Mouse (Mus musculus) kidney, postnatal 0 days (tissue): ENCODE measurements around the gene Ubash3b. TPM values are rescaled to one million over a fixed set of nuclear protein-coding genes. Genes with fewer than 3 reads are reported as not detected.

Experiments used
- ATAC-seq: fragments of 200-750 bp; cut with Nextera tagmentation; replicated peaks from 2 replicates; pipeline ENCODE4 v1.8.0; 2017; ENCODE audit warnings: low read depth, moderate number of reproducible peaks, moderate TSS enrichment, moderate library complexity; ENCODE audit not compliant: low FRiP score
- DNase-seq: peaks from one replicate; pipeline ENCODE4 v3.0.0-alpha.2; 2016; ENCODE audit warnings: low spot score
- H3K27ac ChIP-seq: fragments of 300-500 bp; sonication (generic); 2 replicates; pipeline ENCODE4 v1.5.1; 2014; ENCODE audit warnings: mild to moderate bottlenecking
- H3K27me3 ChIP-seq: fragments of 300-500 bp; sonication (generic); 2 replicates; pipeline ENCODE4 v1.6.1; 2014; ENCODE audit warnings: low read length, mixed read lengths; ENCODE audit not compliant: insufficient read depth
- H3K36me3 ChIP-seq: fragments of 300-500 bp; sonication (generic); 2 replicates; pipeline ENCODE4 v1.6.1; 2014; ENCODE audit warnings: low read length, mixed read lengths; ENCODE audit not compliant: insufficient read depth
- H3K4me1 ChIP-seq: fragments of 300-500 bp; sonication (generic); replicated peaks from 2 replicates; pipeline ENCODE4 v1.6.1; 2014; ENCODE audit warnings: antibody characterized with exemption, low read length, mixed read lengths; ENCODE audit not compliant: insufficient read depth
- H3K4me2 ChIP-seq: fragments of 300-500 bp; sonication (generic); 2 replicates; pipeline ENCODE4 v1.6.1; 2014; ENCODE audit warnings: mild to moderate bottlenecking, low read length, moderate library complexity, mixed read lengths
- H3K4me3 ChIP-seq: fragments of 300-500 bp; sonication (generic); replicated peaks from 2 replicates; pipeline ENCODE4 v1.5.1; 2014; ENCODE audit warnings: low read depth, low read length
- H3K9ac ChIP-seq: fragments of 300-500 bp; sonication (generic); 2 replicates; pipeline ENCODE4 v1.6.1; 2014; ENCODE audit warnings: low read depth, low read length
- H3K9me3 ChIP-seq: fragments of 300-500 bp; sonication (generic); replicated peaks from 2 replicates; pipeline ENCODE4 v1.6.1; 2016; ENCODE audit warnings: low read length, inconsistent platforms, mixed read lengths
- CTCF ChIP-seq: IDR thresholded peaks from 2 replicates; pipeline ENCODE4 v1.5.1; 2016; ENCODE audit warnings: antibody characterized with exemption, low read depth, mild to moderate bottlenecking, moderate library complexity
- WGBS: fragments of 180-500 bp; shearing (Covaris S2); extraction: QIAGEN DNeasy Blood & Tissue Kit; methylation state at CpG from one replicate; pipeline ENCODE4 v1.1.7; 2014; 5-methylcytosine and 5-hydroxymethylcytosine counted together
- polyA plus RNA-seq: library from polyadenylated mRNA; unstranded; fragments of >200 nt; fragmentation: Nextera tagmentation; extraction: Ambion mirVana; gene quantifications from 2 replicates; pipeline ENCODE4 v1.2.1, GENCODE M21; 2015

The Ubash3b gene
- polyA plus RNA-seq, 1 experiment from 2014 or later = 7.5 TPM

DNA sequence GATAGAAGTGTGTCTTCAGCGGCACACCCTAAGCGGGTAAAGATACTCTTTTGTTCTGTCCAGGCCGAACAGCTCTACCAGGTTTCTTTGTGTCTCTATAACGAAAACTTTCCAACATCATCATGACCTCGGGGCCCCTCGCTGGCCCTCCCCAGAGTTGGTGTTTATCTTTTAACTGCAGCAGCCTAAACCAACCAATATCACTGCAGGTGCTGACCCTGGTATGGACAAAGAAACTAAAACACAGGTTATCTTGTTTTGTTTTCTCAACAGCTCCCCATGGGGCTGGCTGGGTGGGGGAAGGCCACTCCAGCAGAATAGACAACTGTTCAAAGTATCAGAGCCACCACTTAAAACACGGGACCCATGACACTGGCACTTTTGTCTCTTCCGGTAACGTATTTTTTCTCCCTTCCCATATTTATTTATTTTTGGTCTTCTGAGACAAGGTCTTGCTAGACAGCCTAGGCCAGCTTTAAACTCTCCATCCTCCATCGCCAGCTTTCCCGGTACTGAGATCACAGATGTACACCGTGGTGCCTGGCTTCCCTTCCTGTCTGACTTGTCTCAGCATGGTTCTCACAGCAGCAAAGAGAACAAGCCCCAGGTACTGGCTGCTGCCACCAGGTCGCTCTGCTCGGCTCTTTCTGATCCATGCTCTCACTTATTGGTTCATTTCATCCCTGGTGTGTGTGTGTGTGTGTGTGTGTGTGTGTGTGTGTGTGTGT lies 81.9 kb downstream of the Ubash3b start:
- Histone ChIP-seq H3K36me3 (no peaks in the 10 kb centered on the region), H3K27ac (no peak overlapping the region)

DNA sequence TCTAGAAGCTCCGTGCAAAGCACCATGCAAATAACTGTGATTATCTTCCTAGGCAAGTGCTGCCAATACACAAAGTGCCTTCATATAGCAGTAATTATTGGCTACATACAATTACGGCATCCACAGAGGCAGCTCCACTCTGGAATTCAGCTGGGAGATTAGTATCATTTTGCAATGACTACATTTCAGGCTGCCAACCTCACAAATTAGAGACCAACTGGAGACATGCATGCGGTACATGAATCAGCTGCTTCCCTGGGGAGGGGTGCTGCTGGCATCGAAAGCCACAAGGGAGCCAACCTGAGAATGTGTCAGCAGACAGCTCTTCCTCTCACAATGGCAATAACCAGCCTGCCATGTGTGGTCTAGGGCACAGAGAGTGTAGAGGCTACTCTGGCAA lies 83.3 kb downstream of the Ubash3b start:
- Histone ChIP-seq H3K9ac (no peak overlapping the region), H3K27me3 (no peaks in the 10 kb centered on the region), H3K9me3 (no peaks in the 10 kb centered on the region), H3K36me3 (no peaks in the 10 kb centered on the region), H3K4me2 (no peak overlapping the region), H3K4me1 (peaks cover 11% of the 10 kb centered on the region; the same call in 1 of the 2 replicates), H3K4me3 (no peak overlapping the region), H3K27ac (no peak overlapping the region)
- WGBS = 83% methylated on average over 4 of the region's 4 CpGs
- DNase-seq = no peak
- TF ChIP-seq CTCF = no peak
- no peak for ATAC-seq

More for the DNA sequence above, 81.9 kb downstream of the Ubash3b start:
- Histone ChIP-seq H3K9me3 (no peaks in the 10 kb centered on the region), H3K4me3 (no peak overlapping the region), H3K27me3 (no peaks in the 10 kb centered on the region), H3K9ac (no peak overlapping the region), H3K4me2 (no peak overlapping the region), H3K4me1 (peaks cover 19% of the 10 kb centered on the region)
- WGBS = 69% methylated on average over 14 of the region's 14 CpGs
- DNase-seq (no peak), ATAC-seq (no peak)
- no peak for TF ChIP-seq CTCF

DNA sequence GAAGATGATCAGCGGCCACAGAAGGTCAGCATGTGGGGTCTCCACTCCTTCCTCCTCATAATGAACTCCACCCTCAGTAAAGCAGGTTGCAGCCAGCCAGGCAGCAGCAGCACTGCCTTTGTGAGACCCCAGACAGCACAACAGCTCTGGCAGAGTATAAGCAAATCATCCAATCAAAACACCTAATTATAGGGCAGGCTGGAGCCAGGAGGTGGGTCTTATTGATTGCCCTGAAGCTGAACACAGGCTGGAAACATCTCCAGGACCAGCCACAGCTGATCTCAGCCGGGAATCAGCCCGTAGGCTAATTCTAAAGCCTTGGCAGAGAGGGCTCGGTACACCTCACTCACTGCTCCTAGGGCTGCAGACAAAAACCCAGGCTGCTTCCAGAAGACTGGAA lies 85.3 kb downstream of the Ubash3b start:
- Histone ChIP-seq H3K9me3 (no peaks in the 10 kb centered on the region), H3K27me3 (no peaks in the 10 kb centered on the region), H3K9ac (no peak overlapping the region), H3K4me1 (peaks cover 9% of the 10 kb centered on the region; the same call in 1 of the 2 replicates), H3K4me2 (no peak overlapping the region), H3K4me3 (no peak overlapping the region), H3K36me3 (no peaks in the 10 kb centered on the region), H3K27ac (no peak overlapping the region)
- TF ChIP-seq CTCF = no peak
- 54% methylated on average over 4 of the region's 4 CpGs for WGBS
- DNase-seq = no peak
- no peak for ATAC-seq

GRCm38 (mm10) chr9:41075528-41075927 lies 86.0 kb downstream of the Ubash3b start:
- H3K36me3 ChIP-seq = no peaks in the 10 kb centered on the region
- no peaks in the 10 kb centered on the region for H3K9me3 ChIP-seq
- H3K4me1 ChIP-seq = peaks cover 4% of the 10 kb centered on the region; the same call in 1 of the 2 replicates
- no peak overlapping the region for H3K4me3 ChIP-seq
- H3K9ac ChIP-seq = no peak overlapping the region
- TF ChIP-seq CTCF = no peak
- ATAC-seq (no peak), DNase-seq (no peak)
- no peak overlapping the region for H3K27ac ChIP-seq
- no peaks in the 10 kb centered on the region for H3K27me3 ChIP-seq
- no peak overlapping the region for H3K4me2 ChIP-seq
- 92% methylated on average over 5 of the region's 5 CpGs for WGBS

GRCm38 (mm10) chr9:41073196-41074009 lies 88.1 kb downstream of the Ubash3b start:
- WGBS = 80% methylated on average over 19 of the region's 19 CpGs
- no peak for TF ChIP-seq CTCF
- no peak for ATAC-seq
- Histone ChIP-seq H3K9me3 (no peaks in the 10 kb centered on the region), H3K36me3 (no peaks in the 10 kb centered on the region), H3K27ac (no peak overlapping the region), H3K9ac (no peak overlapping the region), H3K4me3 (no peak overlapping the region), H3K27me3 (no peaks in the 10 kb centered on the region), H3K4me2 (no peak overlapping the region), H3K4me1 (no peaks in the 10 kb centered on the region)
- DNase-seq = no peak

DNA sequence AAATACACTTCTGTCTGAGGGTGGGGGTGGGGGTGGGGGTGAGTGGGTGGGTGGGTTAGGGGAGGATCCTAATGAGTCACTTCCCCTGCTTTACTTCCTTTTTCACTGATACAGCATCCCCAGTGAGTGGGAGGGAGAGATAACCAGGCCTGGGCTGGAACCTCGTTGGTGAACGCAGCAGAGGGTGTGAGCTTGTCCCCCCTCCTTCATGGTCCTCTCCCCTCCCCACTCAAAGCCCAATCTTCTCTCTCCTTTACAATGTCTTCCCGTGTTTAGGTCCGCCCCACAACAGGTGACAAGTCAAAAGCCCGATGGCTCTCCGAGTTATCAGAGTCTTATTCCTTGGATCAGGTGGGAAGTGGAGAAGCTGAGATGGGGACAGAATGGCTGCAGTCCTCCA lies 88.7 kb downstream of the Ubash3b start:
- Histone ChIP-seq H3K27ac (no peak overlapping the region), H3K4me2 (no peak overlapping the region)

More for the DNA sequence above, 88.7 kb downstream of the Ubash3b start:
- Histone ChIP-seq H3K4me1 (no peaks in the 10 kb centered on the region), H3K9me3 (no peaks in the 10 kb centered on the region), H3K4me3 (no peak overlapping the region), H3K9ac (no peak overlapping the region), H3K36me3 (no peaks in the 10 kb centered on the region), H3K27me3 (no peaks in the 10 kb centered on the region)
- TF ChIP-seq CTCF = no peak
- WGBS = 48% methylated on average over 6 of the region's 6 CpGs
- peak; percentile 25; the same call in 1 of the 2 replicates for ATAC-seq
- no peak for DNase-seq
